Mouse (Mus musculus): ENCODE data around the gene Mgrn1. TPM values are rescaled to one million over a fixed set of nuclear protein-coding genes. Genes with fewer than 3 reads are reported as not detected.

The Mgrn1 gene
- 12.9 and 22.1 TPM in 2 replicates for polyA plus RNA-seq (2011; ENCODE audit: insufficient read depth, insufficient read length, low replicate concordance, missing spikeins)

- peak; percentile 61; the same call in 1 of the 2 replicates for TF ChIP-seq POLR2A (IDR thresholded peaks at IDR 0.05; ENCODE audit: borderline replicate concordance, control insufficient read depth, low read depth, low read length)
- TF ChIP-seq CTCF (IDR thresholded peaks at IDR 0.05; ENCODE audit: control insufficient read depth, insufficient read depth, low read length) = peak; percentile 3; the same call in 1 of the 2 replicates
- Histone ChIP-seq H3K4me3 (replicated peaks; ENCODE audit: control insufficient read depth, low read depth, low read length) (peak within 1 kb of the TSS; percentile 89), H3K27ac (ENCODE audit: control insufficient read depth, insufficient read depth, low read depth, low read length, poor library complexity) (peak within 1 kb of the TSS; percentile 80), H3K4me1 (ENCODE audit: control insufficient read depth, insufficient read depth, low read length) (peaks cover 3% of the 10 kb centered on the region; the same call in 1 of the 2 replicates)
- WGBS = under 1% methylated on average over 74 of the region's 74 CpGs
Observed at GRCm38 (mm10) chr16:4885760-4886689, at the start of gene Mgrn1. TSS of gene Mgrn1 (plus strand) at chr16:4886249.

- TF ChIP-seq POLR2A (IDR thresholded peaks at IDR 0.05; ENCODE audit: borderline replicate concordance, control insufficient read depth, low read depth, low read length) (no peak), CTCF (IDR thresholded peaks at IDR 0.05; ENCODE audit: control insufficient read depth, insufficient read depth, low read length) (no peak)
- WGBS = 82% methylated on average over 3 of the region's 3 CpGs
- Histone ChIP-seq H3K4me1 (ENCODE audit: control insufficient read depth, insufficient read depth, low read length) (no peaks in the 10 kb centered on the region), H3K27ac (ENCODE audit: control insufficient read depth, insufficient read depth, low read depth, low read length, poor library complexity) (no peak overlapping the region), H3K4me3 (replicated peaks; ENCODE audit: control insufficient read depth, low read depth, low read length) (no peak overlapping the region)
Observed at GRCm38 (mm10) chr16:4837631-4838030, 48.4 kb upstream of the Mgrn1 start.

- no peak overlapping the region for H3K4me3 ChIP-seq (replicated peaks; ENCODE audit: control insufficient read depth, low read depth, low read length)
- 27% methylated on average over 3 of the region's 3 CpGs for WGBS
- TF ChIP-seq POLR2A (IDR thresholded peaks at IDR 0.05; ENCODE audit: borderline replicate concordance, control insufficient read depth, low read depth, low read length) (no peak), CTCF (IDR thresholded peaks at IDR 0.05; ENCODE audit: control insufficient read depth, insufficient read depth, low read length) (no peak)
- H3K4me1 ChIP-seq (ENCODE audit: control insufficient read depth, insufficient read depth, low read length) = no peaks in the 10 kb centered on the region
- no peak overlapping the region for H3K27ac ChIP-seq (ENCODE audit: control insufficient read depth, insufficient read depth, low read depth, low read length, poor library complexity)
Observed at GRCm38 (mm10) chr16:4839552-4839951, 46.5 kb upstream of the Mgrn1 start.

GRCm38 (mm10) chr16:4840231-4840630 lies 45.8 kb upstream of the Mgrn1 start:
- H3K4me3 ChIP-seq (replicated peaks; ENCODE audit: control insufficient read depth, low read depth, low read length) = no peak overlapping the region
- no peaks in the 10 kb centered on the region for H3K4me1 ChIP-seq (ENCODE audit: control insufficient read depth, insufficient read depth, low read length)
- WGBS = 68% methylated on average over 8 of the region's 8 CpGs
- TF ChIP-seq CTCF (IDR thresholded peaks at IDR 0.05; ENCODE audit: control insufficient read depth, insufficient read depth, low read length) = no peak
- no peak for TF ChIP-seq POLR2A (IDR thresholded peaks at IDR 0.05; ENCODE audit: borderline replicate concordance, control insufficient read depth, low read depth, low read length)
- H3K27ac ChIP-seq (ENCODE audit: control insufficient read depth, insufficient read depth, low read depth, low read length, poor library complexity) = no peak overlapping the region

- H3K27ac ChIP-seq (ENCODE audit: control insufficient read depth, insufficient read depth, low read depth, low read length, poor library complexity) = no peak overlapping the region
- no peak for TF ChIP-seq POLR2A (IDR thresholded peaks at IDR 0.05; ENCODE audit: borderline replicate concordance, control insufficient read depth, low read depth, low read length)
- TF ChIP-seq CTCF (IDR thresholded peaks at IDR 0.05; ENCODE audit: control insufficient read depth, insufficient read depth, low read length) = no peak
- no peaks in the 10 kb centered on the region; the same call in 1 of the 2 replicates for H3K4me1 ChIP-seq (ENCODE audit: control insufficient read depth, insufficient read depth, low read length)
- H3K4me3 ChIP-seq (replicated peaks; ENCODE audit: control insufficient read depth, low read depth, low read length) = no peak overlapping the region
- WGBS = 36% methylated on average over 3 of the region's 3 CpGs
Observed at GRCm38 (mm10) chr16:4847041-4847440, 39.0 kb upstream of the Mgrn1 start.

- H3K4me1 ChIP-seq (ENCODE audit: control insufficient read depth, insufficient read depth, low read length) = no peaks in the 10 kb centered on the region; the same call in 1 of the 2 replicates
- no peak for TF ChIP-seq CTCF (IDR thresholded peaks at IDR 0.05; ENCODE audit: control insufficient read depth, insufficient read depth, low read length)
- no peak for TF ChIP-seq POLR2A (IDR thresholded peaks at IDR 0.05; ENCODE audit: borderline replicate concordance, control insufficient read depth, low read depth, low read length)
- WGBS = 76% methylated on average over 2 of the region's 2 CpGs
- H3K4me3 ChIP-seq (replicated peaks; ENCODE audit: control insufficient read depth, low read depth, low read length) = no peak overlapping the region
- H3K27ac ChIP-seq (ENCODE audit: control insufficient read depth, insufficient read depth, low read depth, low read length, poor library complexity) = no peak overlapping the region
Observed at GRCm38 (mm10) chr16:4848090-4848489, 38.0 kb upstream of the Mgrn1 start.

GRCm38 (mm10) chr16:4850361-4850760 lies 35.7 kb upstream of the Mgrn1 start:
- WGBS = 75% methylated on average over 7 of the region's 7 CpGs
- TF ChIP-seq CTCF (IDR thresholded peaks at IDR 0.05; ENCODE audit: control insufficient read depth, insufficient read depth, low read length) = no peak
- TF ChIP-seq POLR2A (IDR thresholded peaks at IDR 0.05; ENCODE audit: borderline replicate concordance, control insufficient read depth, low read depth, low read length) = no peak
- no peak overlapping the region for H3K27ac ChIP-seq (ENCODE audit: control insufficient read depth, insufficient read depth, low read depth, low read length, poor library complexity)
- H3K4me3 ChIP-seq (replicated peaks; ENCODE audit: control insufficient read depth, low read depth, low read length) = no peak overlapping the region
- H3K4me1 ChIP-seq (ENCODE audit: control insufficient read depth, insufficient read depth, low read length) = no peaks in the 10 kb centered on the region; the same call in 1 of the 2 replicates

- 81% methylated on average over 5 of the region's 5 CpGs for WGBS
- TF ChIP-seq POLR2A (IDR thresholded peaks at IDR 0.05; ENCODE audit: borderline replicate concordance, control insufficient read depth, low read depth, low read length) = no peak
- no peak for TF ChIP-seq CTCF (IDR thresholded peaks at IDR 0.05; ENCODE audit: control insufficient read depth, insufficient read depth, low read length)
- no peak overlapping the region for H3K4me3 ChIP-seq (replicated peaks; ENCODE audit: control insufficient read depth, low read depth, low read length)
- no peak overlapping the region for H3K27ac ChIP-seq (ENCODE audit: control insufficient read depth, insufficient read depth, low read depth, low read length, poor library complexity)
- no peaks in the 10 kb centered on the region; the same call in 1 of the 2 replicates for H3K4me1 ChIP-seq (ENCODE audit: control insufficient read depth, insufficient read depth, low read length)
Observed at GRCm38 (mm10) chr16:4850938-4851628, 35.0 kb upstream of the Mgrn1 start.

Data from bone marrow, adult 2 months (tissue).